Mouse (Mus musculus) liver, postnatal 0 days (tissue): ENCODE data around the gene Msx3.

ENCODE experiments used
- CTCF ChIP-seq: sonication (generic); IDR thresholded peaks from 2 replicates; pipeline ENCODE4 v1.5.1; 2016; ENCODE audit warnings: antibody characterized with exemption, low read depth
- EP300 ChIP-seq: IDR thresholded peaks from 2 replicates; pipeline ENCODE4 v1.6.1; 2016; ENCODE audit warnings: antibody characterized with exemption, low read depth, mild to moderate bottlenecking

GRCm38 (mm10) chr7:140036281-140037170 is 12.4 kb downstream of the Msx3 start, which contains the start of the genes Zfp511 and Tubgcp2:
- 0 out of 2 replicates have a peak, but pooled peaks have one; percentile 2 for TF ChIP-seq CTCF
- TF ChIP-seq EP300, result peak; percentile 56; the same call in 1 of the 2 replicates
